Mouse (Mus musculus) embryonic fibroblast, embryonic 13.5 days (primary cell): ENCODE data around the gene Pcsk4. TPM values are rescaled to one million over a fixed set of nuclear protein-coding genes. Genes with fewer than 3 reads are reported as not detected.

ENCODE experiments used
- H3K27ac ChIP-seq: 2 replicates; pipeline ENCODE4 v1.5.1; 2012; ENCODE audit warnings: low read length, control low read depth, inconsistent platforms; ENCODE audit not compliant: insufficient read depth
- H3K4me1 ChIP-seq: 2 replicates; pipeline ENCODE4 v1.6.1; 2011; ENCODE audit warnings: low read length; ENCODE audit not compliant: control insufficient read depth, insufficient read depth
- H3K4me3 ChIP-seq: 2 replicates; pipeline ENCODE4 v1.5.1; 2011; ENCODE audit warnings: mild to moderate bottlenecking, control low read depth, low read length; ENCODE audit not compliant: insufficient read depth
- CTCF ChIP-seq: IDR thresholded peaks from 2 replicates; pipeline ENCODE4 v1.5.1; 2011; ENCODE audit warnings: mild to moderate bottlenecking, control low read depth, low read length, moderate library complexity, borderline replicate concordance; ENCODE audit not compliant: insufficient read depth
- POLR2A ChIP-seq: IDR thresholded peaks from 2 replicates; pipeline ENCODE4 v1.6.1; 2011; ENCODE audit warnings: low read depth, mild to moderate bottlenecking, control low read depth, low read length, moderate library complexity
- polyA plus RNA-seq: library from polyadenylated mRNA; stranded (reverse); fragments of >200 nt; gene quantifications from 2 replicates; pipeline ENCODE4 v1.2.4, GENCODE M21; 2011; ENCODE audit warnings: low read depth; ENCODE audit not compliant: missing spikeins, insufficient read length

Gene Pcsk4
- polyA plus RNA-seq, 1 experiment: 0.81 TPM

DNA sequence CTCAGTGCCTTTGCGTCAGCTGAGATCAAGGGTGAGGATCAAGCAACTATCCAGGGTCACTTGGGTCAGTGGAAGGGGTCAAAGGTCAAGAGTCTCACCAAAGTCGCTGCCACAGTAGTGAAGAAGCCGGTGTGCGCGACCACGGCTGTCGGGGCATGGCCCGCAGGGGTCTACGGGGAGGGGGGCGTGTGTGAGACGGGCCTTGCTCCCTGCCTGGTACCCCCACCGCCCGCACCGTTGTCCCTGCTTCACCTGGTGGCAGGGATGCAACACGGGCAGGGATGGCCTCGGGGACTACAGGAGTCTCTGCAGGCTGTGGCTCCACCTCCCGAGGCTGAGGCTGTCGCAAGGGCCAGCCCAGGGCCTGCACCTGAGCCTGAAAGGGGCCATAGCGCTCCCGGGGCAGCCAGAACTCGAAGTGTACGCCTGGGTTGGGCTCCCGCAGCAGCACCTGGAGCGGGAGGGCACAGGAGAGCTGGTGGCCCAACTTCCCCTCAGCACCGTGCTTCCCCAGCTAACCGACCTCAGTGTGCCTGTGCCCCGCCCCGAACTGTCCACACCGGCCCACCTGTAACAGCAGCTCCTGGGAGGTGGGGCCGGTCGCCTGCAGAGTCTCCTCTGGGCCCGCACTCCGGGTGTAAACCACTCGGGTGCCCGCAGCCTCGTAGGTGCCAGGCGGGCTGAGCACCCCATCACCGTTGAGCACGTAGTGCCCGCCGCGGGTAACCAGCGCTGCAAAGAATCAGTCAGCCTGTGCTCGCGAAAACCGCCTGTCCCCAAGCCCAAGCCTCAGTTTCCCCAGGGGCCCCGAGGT lies 12.4 kb upstream of the Pcsk4 start:
- no peak for TF ChIP-seq CTCF
- TF ChIP-seq POLR2A: 0 out of 2 replicates have a peak, but pooled peaks have one; percentile 20
- no peak overlapping the region for H3K27ac ChIP-seq
- peaks cover 9% of the 10 kb centered on the region; the same call in 1 of the 2 replicates for H3K4me1 ChIP-seq
- no peak overlapping the region for H3K4me3 ChIP-seq

DNA sequence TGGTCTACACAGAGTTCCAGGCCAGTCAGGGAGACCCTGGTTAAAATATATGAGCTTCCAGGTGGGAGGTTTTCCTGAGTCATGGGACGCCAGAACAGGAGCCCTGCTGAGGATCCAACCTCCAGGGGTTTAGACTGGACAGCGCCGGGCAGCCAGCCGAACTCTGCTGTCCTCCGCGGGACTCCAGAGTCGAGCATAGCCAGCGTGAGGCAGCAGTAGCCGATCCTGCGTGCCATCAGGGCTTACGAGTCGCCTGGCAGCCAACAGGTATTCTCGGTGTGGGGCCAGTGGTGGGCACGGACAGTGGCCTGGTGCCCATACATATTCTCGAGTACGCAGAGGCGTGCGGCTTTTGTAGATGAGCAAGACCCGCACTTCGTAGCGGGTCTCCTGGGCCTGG lies 11.7 kb upstream of the Pcsk4 start:
- Histone ChIP-seq H3K4me1 (peaks cover 9% of the 10 kb centered on the region; the same call in 1 of the 2 replicates), H3K4me3 (no peak overlapping the region), H3K27ac (no peak overlapping the region)
- no peak for TF ChIP-seq POLR2A
- TF ChIP-seq CTCF: no peak

DNA sequence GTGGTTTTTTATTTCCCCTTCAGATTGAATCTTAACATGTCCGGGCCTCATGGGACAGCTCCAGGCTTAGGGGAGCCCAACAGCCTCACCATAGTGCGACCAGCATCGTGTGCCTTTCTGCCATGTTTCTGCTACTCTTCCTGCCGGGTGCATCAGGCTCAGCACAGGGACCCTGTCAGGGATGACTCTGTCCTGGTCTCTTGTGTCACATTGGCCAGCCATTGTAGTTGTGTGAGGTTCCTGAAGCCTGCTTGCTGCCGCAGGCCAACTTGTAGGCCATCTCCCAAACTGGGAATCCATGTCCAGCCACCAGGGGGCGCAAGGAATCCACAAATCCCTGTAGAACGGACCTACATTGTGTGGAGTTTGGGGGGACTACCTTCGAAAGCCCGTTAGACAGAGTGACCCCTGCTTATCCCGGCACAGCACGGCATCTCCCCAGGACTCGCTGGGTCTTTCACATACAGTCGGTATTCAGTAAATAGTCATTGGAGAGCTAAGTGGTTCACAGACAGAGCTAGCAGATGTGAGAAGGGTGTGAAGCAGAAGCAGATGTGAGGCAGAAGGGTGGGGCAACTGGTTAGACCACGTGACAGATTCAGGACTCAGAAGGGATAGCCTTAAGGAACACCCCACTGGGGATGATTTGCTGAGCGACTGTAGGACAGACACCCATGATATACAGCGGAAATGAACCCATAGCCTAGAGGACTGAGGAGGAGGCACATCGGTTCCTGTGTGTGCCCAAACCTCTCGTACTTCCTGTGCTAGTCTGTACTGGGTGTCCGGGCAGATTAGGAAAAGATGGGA lies 10.8 kb upstream of the Pcsk4 start:
- peaks cover 5% of the 10 kb centered on the region; the same call in 1 of the 2 replicates for H3K4me1 ChIP-seq
- TF ChIP-seq CTCF: peak; percentile 73
- TF ChIP-seq POLR2A: peak; percentile 31
- no peak overlapping the region for H3K4me3 ChIP-seq
- no peak overlapping the region for H3K27ac ChIP-seq

DNA sequence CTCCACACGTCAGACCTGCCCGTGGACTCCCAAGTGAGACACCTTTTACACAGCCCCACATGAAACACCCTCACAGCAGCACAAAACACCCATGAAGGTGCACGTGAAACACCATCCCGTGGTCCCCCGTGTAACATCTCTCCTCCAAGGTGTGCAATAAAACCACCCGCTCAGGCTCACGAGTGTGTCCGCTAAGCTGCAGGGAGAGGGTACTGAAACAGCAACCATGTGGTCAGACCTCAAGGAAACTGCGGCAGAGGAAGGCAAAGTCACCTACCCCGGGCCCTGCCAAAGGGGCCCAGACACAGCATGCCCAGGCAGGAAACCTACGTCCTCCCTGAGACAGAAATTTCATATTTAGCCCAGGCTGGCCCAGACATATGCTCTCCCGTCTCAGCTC lies 7.0 kb upstream of the Pcsk4 start:
- Histone ChIP-seq H3K27ac (no peak overlapping the region), H3K4me1 (peaks cover 5% of the 10 kb centered on the region; the same call in 1 of the 2 replicates), H3K4me3 (no peak overlapping the region)
- no peak for TF ChIP-seq POLR2A
- no peak for TF ChIP-seq CTCF

DNA sequence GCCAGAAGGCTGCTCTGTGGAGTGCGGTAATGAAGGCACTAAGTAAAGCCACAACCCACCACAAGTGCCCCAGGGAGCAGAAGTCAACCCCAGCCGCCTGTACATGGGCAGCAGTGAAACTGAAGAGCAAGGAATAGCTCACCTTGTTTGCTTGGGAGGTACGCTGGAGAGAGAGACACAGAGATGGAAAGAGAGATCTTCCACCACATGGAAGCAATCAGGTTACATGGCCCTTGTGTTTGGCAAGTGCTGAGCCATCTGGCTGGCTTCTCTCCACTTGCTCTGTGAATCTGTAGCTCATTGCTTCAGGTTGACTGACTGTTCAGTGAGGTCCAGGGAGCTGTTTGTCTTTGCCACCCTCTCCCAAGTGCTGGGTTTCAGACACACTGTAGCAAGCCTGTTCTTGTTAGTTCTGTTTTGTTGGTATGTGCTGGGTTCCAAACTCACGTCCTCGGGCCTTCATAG lies 3.3 kb upstream of the Pcsk4 start:
- no peak overlapping the region for H3K4me3 ChIP-seq
- H3K27ac ChIP-seq: no peak overlapping the region
- H3K4me1 ChIP-seq: no peaks in the 10 kb centered on the region
- TF ChIP-seq CTCF (no peak), POLR2A (no peak)

DNA sequence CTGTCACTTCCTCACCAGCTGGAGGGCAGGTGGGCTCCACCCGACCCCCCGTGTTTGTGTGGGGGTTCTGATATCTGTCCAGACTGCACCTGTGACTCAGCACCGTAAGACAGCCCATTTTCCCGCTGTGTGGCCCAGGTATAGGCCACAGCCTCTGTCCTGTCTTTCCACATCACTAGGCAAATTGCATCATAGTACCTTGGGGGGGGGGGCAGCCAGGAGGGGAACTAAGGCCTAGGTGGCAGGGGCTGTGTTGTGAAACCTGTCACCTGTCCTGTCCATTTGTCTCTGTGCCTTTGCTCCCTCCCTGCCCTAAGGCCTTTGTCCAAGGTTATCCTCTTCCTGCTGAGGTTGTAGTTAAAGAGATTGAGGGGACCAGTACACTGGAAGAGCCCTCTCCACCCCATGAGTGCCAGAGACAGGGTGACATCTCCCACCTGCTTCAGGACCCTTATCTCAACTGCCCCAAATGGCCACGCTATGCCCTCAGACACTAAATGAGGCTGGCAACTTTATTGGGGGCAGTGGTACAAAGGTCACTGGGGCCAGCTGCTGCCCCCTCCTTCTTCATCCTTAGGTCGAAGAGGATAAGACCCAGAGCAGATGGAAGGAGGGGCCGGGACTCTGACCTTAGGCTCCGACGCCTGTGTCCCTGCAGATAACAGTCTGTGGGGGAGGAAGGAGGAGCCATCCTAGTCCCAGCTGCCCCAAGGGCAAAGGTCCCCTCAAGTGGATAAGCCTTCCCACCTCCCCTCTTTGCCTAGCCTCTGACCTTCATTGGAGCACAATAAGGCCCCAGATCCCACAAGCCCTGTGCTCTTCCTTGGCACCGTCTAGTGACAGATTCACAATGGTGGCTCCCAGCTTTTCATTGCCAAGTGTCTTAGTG lies 2.6 kb upstream of the Pcsk4 start:
- H3K4me3 ChIP-seq: no peak overlapping the region
- H3K27ac ChIP-seq: no peak overlapping the region
- H3K4me1 ChIP-seq: no peaks in the 10 kb centered on the region
- TF ChIP-seq CTCF: no peak
- no peak for TF ChIP-seq POLR2A

DNA sequence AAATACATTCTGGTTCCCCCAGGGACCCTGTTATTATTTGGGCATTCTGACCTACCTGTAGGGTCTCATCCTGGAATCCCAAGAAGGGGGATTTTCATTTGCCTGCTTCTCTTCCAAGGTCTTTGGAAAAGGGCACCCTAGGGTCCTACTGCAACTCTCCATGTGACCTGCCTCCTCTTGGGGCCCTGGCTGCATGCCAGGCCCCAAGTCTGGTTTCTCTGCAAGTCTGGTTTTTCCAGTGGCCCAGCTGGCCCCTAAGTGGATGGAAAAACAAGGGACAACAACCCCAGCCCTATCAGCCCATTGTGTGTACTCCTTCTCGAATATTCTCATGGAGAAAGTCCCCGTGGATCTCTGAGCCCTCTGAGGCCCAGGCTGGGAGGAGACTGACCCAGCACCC lies 1.6 kb upstream of the Pcsk4 start:
- Histone ChIP-seq H3K27ac (no peak overlapping the region), H3K4me1 (no peaks in the 10 kb centered on the region), H3K4me3 (no peak overlapping the region)
- TF ChIP-seq CTCF: no peak
- TF ChIP-seq POLR2A: no peak

DNA sequence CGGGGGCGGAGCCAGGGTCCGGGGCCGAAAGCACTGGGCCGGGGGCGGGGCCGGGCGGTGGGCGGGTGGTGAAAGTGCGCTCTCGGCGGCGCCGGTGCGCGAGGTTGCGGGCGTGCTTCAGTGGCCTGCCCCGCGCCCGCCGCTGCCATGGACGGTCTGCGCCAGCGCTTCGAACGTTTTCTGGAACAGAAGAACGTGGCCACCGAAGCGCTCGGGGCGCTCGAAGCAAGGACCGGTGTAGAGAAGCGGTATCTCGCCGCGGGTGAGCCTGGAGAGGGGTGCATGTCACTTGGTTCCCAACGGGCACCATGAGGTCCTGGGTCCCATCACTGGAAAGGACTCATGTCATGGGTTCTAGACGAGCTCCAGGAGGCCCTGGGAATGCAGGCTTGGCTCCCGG lies 786 bp upstream of the Pcsk4 start:
- Histone ChIP-seq H3K4me3 (peak overlapping the region; percentile 31), H3K4me1 (no peaks in the 10 kb centered on the region), H3K27ac (no peak overlapping the region)
- TF ChIP-seq CTCF (no peak), POLR2A (peak; percentile 36; the same call in 1 of the 2 replicates)

DNA sequence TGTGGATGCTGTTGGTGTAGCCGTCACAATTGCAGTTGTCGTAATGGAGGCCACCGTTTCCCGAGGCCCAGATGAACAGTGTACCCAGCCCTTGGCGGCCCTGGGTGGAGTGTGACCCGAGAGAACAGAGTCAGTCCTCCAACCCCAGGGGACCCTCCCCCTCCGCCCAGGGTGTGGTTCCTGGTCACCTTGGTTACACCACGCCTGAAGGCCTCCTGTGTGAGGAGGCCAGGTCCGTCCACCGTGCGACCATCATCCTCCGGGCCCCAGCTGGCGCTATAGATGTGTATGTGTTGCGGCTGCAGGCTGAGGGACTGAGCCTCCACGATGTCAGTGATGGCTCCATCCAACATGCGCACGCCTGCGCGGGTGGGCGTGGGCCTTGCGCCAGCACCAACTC lies 4.3 kb downstream of the Pcsk4 start:
- H3K4me3 ChIP-seq: no peak overlapping the region
- no peak overlapping the region for H3K27ac ChIP-seq
- TF ChIP-seq CTCF (no peak), POLR2A (no peak)

More for the DNA sequence above, 4.3 kb downstream of the Pcsk4 start:
- no peaks in the 10 kb centered on the region for H3K4me1 ChIP-seq
